Mouse (Mus musculus) stomach, postnatal 0 days (tissue): Measurements from ENCODE around the gene Plekhn1. TPM values are rescaled to one million over a fixed set of nuclear protein-coding genes. Genes with fewer than 3 reads are reported as not detected.

Experiments
- ATAC-seq: fragments of 200-750 bp; cut with Nextera tagmentation; 2 replicates; pipeline ENCODE4 v1.8.0; 2017; ENCODE audit not compliant: low FRiP score, low TSS enrichment
- DNase-seq: peaks from one replicate; pipeline ENCODE4 v3.0.0-alpha.2; 2016; ENCODE audit warnings: low spot score
- H3K27ac ChIP-seq: fragments of 300-500 bp; sonication (generic); replicated peaks from 2 replicates; pipeline ENCODE4 v1.5.1; 2014; ENCODE audit warnings: mild to moderate bottlenecking, control low read depth
- H3K27me3 ChIP-seq: fragments of 300-500 bp; sonication (generic); 2 replicates; pipeline ENCODE4 v1.6.1; 2014; ENCODE audit warnings: low read length; ENCODE audit not compliant: control insufficient read depth, insufficient read depth
- H3K36me3 ChIP-seq: fragments of 300-500 bp; sonication (generic); 2 replicates; pipeline ENCODE4 v1.6.1; 2014; ENCODE audit warnings: low read length, mixed read lengths; ENCODE audit not compliant: control insufficient read depth, insufficient read depth
- H3K4me1 ChIP-seq: fragments of 300-500 bp; sonication (generic); replicated peaks from 2 replicates; pipeline ENCODE4 v1.6.1; 2014; ENCODE audit warnings: antibody characterized with exemption; ENCODE audit not compliant: control insufficient read depth, insufficient read depth
- H3K4me2 ChIP-seq: fragments of 300-500 bp; sonication (generic); replicated peaks from 2 replicates; pipeline ENCODE4 v1.6.1; 2014; ENCODE audit warnings: low read depth, mild to moderate bottlenecking, control low read depth, moderate library complexity
- H3K4me3 ChIP-seq: fragments of 300-500 bp; sonication (generic); 2 replicates; pipeline ENCODE4 v1.5.1; 2014; ENCODE audit warnings: low read depth, low read length, control low read depth
- H3K9ac ChIP-seq: fragments of 300-500 bp; sonication (generic); 2 replicates; pipeline ENCODE4 v1.6.1; 2014; ENCODE audit warnings: mild to moderate bottlenecking, low read length, control low read depth, mixed read lengths
- H3K9me3 ChIP-seq: fragments of 300-500 bp; sonication (generic); 2 replicates; pipeline ENCODE4 v1.6.1; 2016; ENCODE audit warnings: low read length; ENCODE audit not compliant: control insufficient read depth
- CTCF ChIP-seq: IDR thresholded peaks from 2 replicates; pipeline ENCODE4 v1.5.1; 2016; ENCODE audit warnings: antibody characterized with exemption, low read depth, mild to moderate bottlenecking, moderate library complexity
- EP300 ChIP-seq: optimal IDR thresholded peaks from 2 replicates; pipeline ENCODE3; 2016; ENCODE audit warnings: antibody characterized with exemption
- WGBS: fragments of 180-500 bp; shearing (Covaris S2); extraction: QIAGEN DNeasy Blood & Tissue Kit; methylation state at CpG from one replicate; pipeline ENCODE4 v1.1.7; 2014; 5-methylcytosine and 5-hydroxymethylcytosine counted together
- polyA plus RNA-seq: library from polyadenylated mRNA; unstranded; fragments of >200 nt; fragmentation: Nextera tagmentation; extraction: Ambion mirVana; gene quantifications from 2 replicates; pipeline ENCODE4 v1.2.1, GENCODE M21; 2015

Gene Plekhn1
- polyA plus RNA-seq, 1 experiment from 2014 or later: 34.0 TPM

DNA sequence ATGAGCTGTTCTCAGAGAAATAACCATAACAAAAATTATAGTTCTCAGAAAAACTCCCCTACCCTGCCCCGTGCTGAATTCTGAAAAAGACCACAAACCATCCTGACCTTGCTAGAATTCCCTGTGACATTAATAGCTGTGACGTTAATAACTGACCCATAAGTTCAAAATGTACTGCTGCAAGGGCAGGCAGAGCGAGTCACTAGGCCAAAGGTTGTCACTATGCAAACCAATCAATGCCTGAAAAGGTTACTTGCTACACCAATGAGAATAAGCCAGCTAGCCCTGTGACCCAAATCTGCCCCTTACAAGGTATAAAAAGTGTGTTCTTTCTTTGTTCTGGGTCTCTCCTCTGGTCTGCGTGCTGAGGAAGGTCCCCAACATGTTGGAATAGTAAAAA, 25.8 kb downstream of the Plekhn1 start:
- ATAC-seq (no peak), DNase-seq (no peak)
- Histone ChIP-seq H3K9me3 (no peaks in the 10 kb centered on the region), H3K27me3 (no peaks in the 10 kb centered on the region), H3K4me3 (no peak overlapping the region), H3K36me3 (no peaks in the 10 kb centered on the region), H3K27ac (no peak overlapping the region), H3K9ac (no peak overlapping the region), H3K4me2 (no peak overlapping the region), H3K4me1 (no peaks in the 10 kb centered on the region)
- TF ChIP-seq EP300 (no peak), CTCF (no peak)
- 77% methylated on average over 4 of the region's 4 CpGs for WGBS

DNA sequence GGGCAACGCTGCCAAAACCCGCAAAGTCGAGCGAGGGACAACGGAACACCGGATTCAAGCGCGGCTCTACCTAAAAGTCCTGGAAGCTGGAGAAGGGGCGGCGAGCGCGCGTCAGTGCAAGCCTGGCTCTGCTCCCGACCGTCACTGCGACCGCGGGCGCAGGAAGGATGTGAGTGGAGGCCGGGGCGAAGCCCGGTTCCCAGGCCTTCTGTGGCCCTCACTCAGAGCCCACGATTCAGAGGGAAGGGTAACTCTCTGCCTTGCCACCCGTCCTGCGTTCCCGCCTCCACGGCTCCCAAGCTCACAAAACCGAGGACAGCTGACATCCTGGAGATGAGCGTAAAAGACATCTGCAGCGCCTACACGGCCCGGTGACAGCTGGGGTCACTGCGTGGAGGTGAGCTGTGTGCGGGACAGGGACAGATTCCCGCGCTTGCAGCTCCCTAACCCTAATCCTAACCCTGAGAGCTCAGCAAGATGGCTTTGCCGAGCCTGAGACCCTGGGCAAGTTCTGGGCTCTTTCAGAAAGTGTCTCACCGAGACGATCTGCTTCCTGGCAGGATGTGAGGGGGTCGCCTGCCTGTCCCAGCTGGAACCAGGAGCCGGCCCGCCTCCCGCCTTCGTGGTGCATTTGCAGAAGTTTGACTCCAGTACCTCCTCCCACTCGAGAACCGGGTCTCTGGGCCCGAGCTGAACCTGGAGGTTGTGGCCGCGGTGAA, 31.1 kb downstream of the Plekhn1 start:
- Histone ChIP-seq H3K9ac (peak overlapping the region; percentile 69), H3K4me3 (peak overlapping the region; percentile 54), H3K27me3 (no peaks in the 10 kb centered on the region), H3K9me3 (no peaks in the 10 kb centered on the region), H3K27ac (peak overlapping the region; percentile 69), H3K4me1 (peaks cover 5% of the 10 kb centered on the region; the same call in 1 of the 2 replicates), H3K4me2 (peak overlapping the region; percentile 92), H3K36me3 (no peaks in the 10 kb centered on the region)
- no peak for TF ChIP-seq EP300
- no peak for TF ChIP-seq CTCF
- 1% methylated on average over 49 of the region's 49 CpGs for WGBS
- DNase-seq: no peak
- ATAC-seq: peak; percentile 43; the same call in 1 of the 2 replicates

- H3K27me3 ChIP-seq: no peaks in the 10 kb centered on the region
- DNase-seq: peak; percentile 57
- no peaks in the 10 kb centered on the region for H3K9me3 ChIP-seq
- WGBS: under 1% methylated on average over 27 of the region's 39 CpGs
- peak within 1 kb of the TSS; percentile 69 for H3K27ac ChIP-seq
- TF ChIP-seq EP300: no peak
- no peak for TF ChIP-seq CTCF
- peak within 1 kb of the TSS; percentile 92 for H3K4me2 ChIP-seq
- H3K9ac ChIP-seq: peak within 1 kb of the TSS; percentile 69
- H3K4me3 ChIP-seq: peak within 1 kb of the TSS; percentile 54
- peak; percentile 76 for ATAC-seq
- H3K4me1 ChIP-seq: peaks cover 5% of the 10 kb centered on the region; the same call in 1 of the 2 replicates
- H3K36me3 ChIP-seq: no peaks in the 10 kb centered on the region
These were observed 31.6 kb downstream of the Plekhn1 start, which contains the start of gene AW011738 for GRCm38 (mm10) chr4:156203001-156203412. AW011738 (plus strand) TSS chr4:156203304.

DNA sequence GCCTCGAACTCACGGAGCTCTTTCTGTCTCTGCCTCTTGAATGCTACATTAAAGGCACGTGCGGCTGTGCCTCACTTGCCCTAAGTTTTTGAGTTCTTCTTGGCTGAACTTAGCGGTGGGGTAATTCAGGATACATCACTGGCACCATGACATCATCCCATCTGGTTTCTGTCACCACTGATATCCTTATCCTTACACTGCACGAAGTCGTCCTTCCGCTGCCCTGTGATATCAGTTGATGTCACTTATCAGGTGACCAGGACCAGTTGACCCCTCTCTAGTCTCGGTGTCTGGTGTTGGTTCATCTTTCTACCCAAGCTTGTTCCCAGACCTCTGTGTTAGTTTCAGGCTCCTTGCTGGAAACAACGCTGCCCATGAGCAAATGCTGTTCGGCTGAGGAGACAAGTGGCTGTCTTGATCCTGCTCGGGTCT, 32.2 kb downstream of the Plekhn1 start:
- 39% methylated on average over 12 of the region's 12 CpGs for WGBS
- Histone ChIP-seq H3K27ac (peak overlapping the region; percentile 69), H3K4me2 (peak overlapping the region; percentile 92), H3K9me3 (no peaks in the 10 kb centered on the region), H3K9ac (peak overlapping the region; percentile 69; the same call in 1 of the 2 replicates), H3K4me1 (peaks cover 5% of the 10 kb centered on the region; the same call in 1 of the 2 replicates), H3K36me3 (no peaks in the 10 kb centered on the region), H3K27me3 (no peaks in the 10 kb centered on the region), H3K4me3 (peak overlapping the region; percentile 54; the same call in 1 of the 2 replicates)
- no peak for ATAC-seq
- TF ChIP-seq CTCF (no peak), EP300 (no peak)
- no peak for DNase-seq

DNA sequence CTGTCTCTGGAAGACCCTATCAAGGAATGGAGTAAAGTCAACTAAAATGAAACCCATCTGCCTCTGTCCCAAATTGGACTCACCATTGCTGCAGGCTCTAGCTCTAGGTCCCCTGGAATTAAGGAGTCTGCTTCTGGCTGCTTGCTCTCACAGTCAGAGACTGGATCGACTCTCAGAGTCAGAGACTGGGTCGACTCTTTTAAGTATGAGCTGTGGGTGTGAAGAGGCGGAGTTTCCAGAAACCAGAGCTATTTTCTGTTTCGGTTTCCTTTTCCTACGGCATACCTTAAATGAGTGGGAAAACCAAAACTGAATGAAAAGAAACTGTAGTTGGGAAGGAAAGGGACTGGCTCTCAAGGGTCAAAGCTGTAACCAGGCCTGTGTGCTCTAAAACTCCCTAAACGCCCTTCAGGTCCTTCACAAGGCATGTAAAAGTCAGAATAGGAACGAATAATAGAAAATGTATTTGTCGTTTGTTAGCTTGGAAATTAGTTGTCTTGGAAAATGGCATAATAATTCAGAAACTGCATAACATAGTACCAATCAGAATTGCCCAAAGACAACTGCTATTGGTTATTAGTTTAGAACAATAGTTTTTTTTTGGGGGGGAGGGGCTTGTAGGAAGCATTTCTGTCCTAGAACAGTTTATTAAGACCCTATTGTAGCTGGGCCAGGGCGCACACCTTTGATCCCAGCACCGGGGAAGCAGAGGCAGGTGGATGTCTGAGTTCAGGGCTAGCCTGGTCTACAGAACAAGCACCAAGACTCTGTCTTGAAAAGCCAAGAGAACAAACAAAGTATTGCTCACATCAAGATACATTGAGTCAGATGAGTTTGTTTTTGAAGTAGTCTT, 33.8 kb downstream of the Plekhn1 start, which contains the start of gene Isg15:
TSS of gene Isg15 (minus strand) at position 196 of the 853 bp plus-strand sequence.
- no peak for DNase-seq
- H3K4me3 ChIP-seq: no peak within 1 kb of the TSS
- WGBS: 54% methylated on average over 10 of the region's 10 CpGs

More for the DNA sequence above, 33.8 kb downstream of the Plekhn1 start, which contains the start of gene Isg15:
- Histone ChIP-seq H3K36me3 (no peaks in the 10 kb centered on the region), H3K9ac (no peak within 1 kb of the TSS), H3K27ac (no peak within 1 kb of the TSS), H3K4me2 (peak within 1 kb of the TSS; percentile 29), H3K27me3 (no peaks in the 10 kb centered on the region), H3K4me1 (peaks cover 9% of the 10 kb centered on the region), H3K9me3 (no peaks in the 10 kb centered on the region)
- TF ChIP-seq CTCF: no peak
- ATAC-seq: no peak
